Mouse (Mus musculus) heart, embryonic 10.5 days (tissue): ENCODE results near the gene Sox5. TPM values are rescaled to one million over a fixed set of nuclear protein-coding genes. Genes with fewer than 3 reads are reported as not detected.

Source experiments
- DNase-seq: peaks from one replicate; pipeline ENCODE4 v3.0.0-alpha.2; 2017; ENCODE audit warnings: low spot score
- H3K27ac ChIP-seq: fragments of 300-500 bp; sonication (generic); 2 replicates; pipeline ENCODE4 v1.5.1; 2016; ENCODE audit warnings: mild to moderate bottlenecking
- H3K27me3 ChIP-seq: fragments of 300-500 bp; sonication (generic); 2 replicates; pipeline ENCODE4 v1.6.1; 2016; ENCODE audit warnings: mild to moderate bottlenecking; ENCODE audit not compliant: poor library complexity, insufficient read depth, severe bottlenecking
- H3K36me3 ChIP-seq: fragments of 300-500 bp; sonication (generic); 2 replicates; pipeline ENCODE4 v1.6.1; 2016; ENCODE audit warnings: mild to moderate bottlenecking, moderate library complexity
- H3K4me1 ChIP-seq: fragments of 300-500 bp; sonication (generic); 2 replicates; pipeline ENCODE4 v1.6.1; 2016; ENCODE audit warnings: mild to moderate bottlenecking
- H3K4me3 ChIP-seq: fragments of 300-500 bp; sonication (generic); 2 replicates; pipeline ENCODE4 v1.5.1; 2016; ENCODE audit warnings: mild to moderate bottlenecking, moderate library complexity
- H3K9me3 ChIP-seq: fragments of 300-500 bp; sonication (generic); 2 replicates; pipeline ENCODE4 v1.6.1; 2016; ENCODE audit warnings: mild to moderate bottlenecking, moderate library complexity
- WGBS: fragments of 180-500 bp; shearing (Covaris S2); methylation state at CpG from one replicate; pipeline ENCODE4 v1.1.7; 2016; 5-methylcytosine and 5-hydroxymethylcytosine counted together
- polyA plus RNA-seq: library from polyadenylated mRNA; unstranded; fragments of >200 nt; fragmentation: Nextera tagmentation; extraction: Ambion mirVana; gene quantifications from 2 replicates; pipeline ENCODE4 v1.2.1, GENCODE M21; 2016

The Sox5 gene
- polyA plus RNA-seq, 1 experiment from 2014 or later = 17.1 TPM

DNA sequence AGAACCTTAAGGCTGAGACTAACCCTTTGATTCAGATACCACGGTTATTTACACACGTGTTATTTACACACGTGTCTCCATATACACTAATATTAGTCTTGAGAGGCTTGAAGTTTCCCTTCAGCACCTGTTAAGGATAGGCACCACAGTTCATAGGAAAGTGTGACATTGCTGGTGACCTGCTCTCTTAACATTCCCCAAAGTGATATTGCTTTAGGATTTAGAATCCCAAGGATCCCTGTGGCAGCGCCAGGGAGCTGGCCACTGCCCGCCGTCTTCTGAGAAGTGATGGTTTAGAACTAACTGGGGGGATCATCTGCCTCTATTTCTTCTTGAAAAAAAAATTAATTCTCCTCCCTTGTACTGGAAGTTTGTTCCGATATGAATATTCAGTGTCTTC lies 741.4 kb downstream of the Sox5 start:
- WGBS = 88% methylated on average over 7 of the region's 7 CpGs
- H3K4me1 ChIP-seq = peaks cover 7% of the 10 kb centered on the region; the same call in 1 of the 2 replicates

DNA sequence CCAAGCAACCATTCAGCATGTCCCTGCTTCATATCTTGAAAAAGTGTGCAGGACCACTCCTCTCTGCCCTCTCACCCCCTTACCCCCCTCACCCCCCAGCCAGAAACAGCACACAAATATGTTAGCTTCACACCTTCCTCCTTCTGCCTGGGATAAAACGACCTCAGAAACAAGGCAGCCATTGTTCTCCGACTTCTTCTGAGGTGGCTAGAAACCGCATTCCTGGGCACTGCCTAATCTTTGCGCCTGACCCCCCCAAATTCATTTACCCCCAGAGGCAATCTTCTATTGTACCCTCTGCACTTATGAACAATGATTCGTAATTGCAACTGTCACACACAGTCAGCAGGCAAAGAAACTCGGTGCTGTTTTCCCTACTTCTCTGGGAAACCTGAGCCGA lies 742.6 kb downstream of the Sox5 start:
- Histone ChIP-seq H3K36me3 (no peaks in the 10 kb centered on the region), H3K27me3 (no peaks in the 10 kb centered on the region), H3K9me3 (no peaks in the 10 kb centered on the region), H3K4me3 (no peak overlapping the region), H3K27ac (no peak overlapping the region), H3K4me1 (peaks cover 7% of the 10 kb centered on the region; the same call in 1 of the 2 replicates)
- 61% methylated on average over 7 of the region's 7 CpGs for WGBS
- DNase-seq = no peak

More for the DNA sequence above, 741.4 kb downstream of the Sox5 start:
- no peaks in the 10 kb centered on the region for H3K36me3 ChIP-seq
- H3K9me3 ChIP-seq = no peaks in the 10 kb centered on the region
- H3K27me3 ChIP-seq = no peaks in the 10 kb centered on the region
- H3K27ac ChIP-seq = no peak overlapping the region
- no peak for DNase-seq
- no peak overlapping the region for H3K4me3 ChIP-seq

DNA sequence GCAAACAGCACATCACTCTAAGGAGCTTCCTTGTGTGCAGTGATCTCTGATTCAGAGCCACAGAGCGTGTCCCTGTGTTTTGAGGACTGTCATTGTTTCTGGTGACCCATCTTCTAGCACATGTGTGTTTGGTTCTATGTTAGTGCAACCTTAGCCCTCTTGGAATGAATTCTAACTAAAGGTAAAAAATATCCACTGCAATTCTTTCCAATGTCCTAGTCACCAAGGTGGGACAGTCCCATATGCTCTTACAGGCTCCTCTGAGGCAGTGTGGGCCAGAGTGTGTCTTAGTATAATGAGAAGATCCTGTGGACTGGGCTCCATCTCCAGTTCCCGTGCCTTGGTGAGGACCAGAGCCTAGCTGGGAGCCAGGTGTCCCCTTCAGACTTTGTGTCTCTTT lies 748.6 kb downstream of the Sox5 start:
- H3K9me3 ChIP-seq = no peaks in the 10 kb centered on the region
- no peaks in the 10 kb centered on the region for H3K36me3 ChIP-seq
- no peak overlapping the region for H3K27ac ChIP-seq
- no peaks in the 10 kb centered on the region for H3K27me3 ChIP-seq
- no peak for DNase-seq
- 80% methylated on average over 2 of the region's 2 CpGs for WGBS
- no peak overlapping the region for H3K4me3 ChIP-seq
- H3K4me1 ChIP-seq = no peaks in the 10 kb centered on the region

DNA sequence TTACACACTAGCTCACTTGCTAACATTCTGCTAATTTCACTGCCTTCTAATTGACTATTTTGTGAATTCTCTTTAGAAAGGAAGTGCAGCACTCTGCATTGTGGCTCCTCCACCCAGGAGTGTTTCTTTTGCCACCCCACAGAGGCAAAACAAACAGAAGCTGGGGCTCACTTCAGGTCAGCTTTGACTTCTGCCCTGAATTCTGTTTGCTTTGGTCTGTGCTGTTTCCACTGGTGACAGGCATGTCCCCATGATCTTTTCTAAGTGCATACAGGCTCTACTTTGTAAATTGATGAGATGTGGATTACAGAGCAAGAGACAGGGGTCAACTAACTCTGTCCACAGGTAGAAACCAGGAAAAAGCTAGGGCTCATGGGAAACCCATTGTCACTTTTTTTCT lies 764.8 kb downstream of the Sox5 start:
- H3K4me1 ChIP-seq = no peaks in the 10 kb centered on the region
- H3K36me3 ChIP-seq = no peaks in the 10 kb centered on the region
- H3K4me3 ChIP-seq = no peak overlapping the region
- no peak for DNase-seq
- no peak overlapping the region for H3K27ac ChIP-seq
- no peaks in the 10 kb centered on the region for H3K9me3 ChIP-seq
- H3K27me3 ChIP-seq = no peaks in the 10 kb centered on the region

DNA sequence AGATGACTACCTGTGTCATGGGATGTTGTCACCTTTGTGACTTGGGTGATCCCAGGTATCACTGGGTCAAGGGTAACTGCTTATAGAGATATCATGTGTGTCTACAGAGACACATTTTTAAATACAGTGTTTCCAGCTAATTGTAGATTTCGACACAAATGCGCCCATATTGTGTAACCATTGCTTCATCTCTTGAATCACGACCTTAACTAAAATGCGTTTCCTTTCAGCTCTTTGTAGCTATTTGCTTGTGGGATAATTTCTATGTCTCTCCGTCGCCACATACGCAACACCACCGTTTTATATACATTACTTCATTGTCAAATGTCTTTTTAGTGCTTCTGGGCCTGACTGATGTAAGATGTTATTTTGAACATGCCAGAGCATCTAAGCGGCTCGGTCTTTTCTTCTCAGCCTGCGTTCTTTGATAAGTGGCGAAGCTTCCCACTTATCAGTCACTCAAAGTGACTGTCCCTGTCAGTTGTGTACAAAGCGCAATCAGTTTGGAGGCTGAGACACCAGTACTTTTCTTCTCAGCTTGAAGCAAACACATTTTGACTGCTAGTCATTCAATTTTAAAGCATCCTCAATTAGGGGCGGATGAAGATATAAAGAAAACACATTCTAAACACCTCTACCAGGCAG lies 769.8 kb downstream of the Sox5 start:
- Histone ChIP-seq H3K9me3 (no peaks in the 10 kb centered on the region), H3K27me3 (no peaks in the 10 kb centered on the region), H3K4me1 (no peaks in the 10 kb centered on the region), H3K27ac (no peak overlapping the region), H3K36me3 (no peaks in the 10 kb centered on the region), H3K4me3 (no peak overlapping the region)
- 63% methylated on average over 14 of the region's 14 CpGs for WGBS
- DNase-seq = no peak

DNA sequence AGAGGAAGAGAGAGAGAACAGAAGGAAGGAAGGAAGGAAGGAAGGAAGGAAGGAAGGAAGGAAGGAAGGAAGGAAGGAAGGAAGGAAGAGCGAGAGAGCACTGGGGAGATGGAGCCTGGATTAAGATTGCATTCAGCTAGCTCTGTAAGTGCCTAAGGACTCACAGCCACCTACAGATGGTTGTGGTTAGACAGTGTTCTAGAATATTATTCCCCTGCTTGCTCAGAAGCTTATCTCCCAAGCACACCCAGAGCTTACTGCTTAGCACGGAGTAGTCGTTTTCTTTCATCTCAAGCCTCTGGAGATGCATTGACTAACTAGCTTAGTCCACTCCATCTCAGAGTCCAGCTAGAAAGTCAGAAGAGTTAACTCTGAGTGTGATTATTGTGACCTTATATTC lies 770.8 kb downstream of the Sox5 start:
- Histone ChIP-seq H3K36me3 (no peaks in the 10 kb centered on the region), H3K9me3 (no peaks in the 10 kb centered on the region), H3K4me1 (no peaks in the 10 kb centered on the region), H3K4me3 (no peak overlapping the region), H3K27ac (no peak overlapping the region), H3K27me3 (no peaks in the 10 kb centered on the region)
- DNase-seq = no peak
- WGBS = 63% methylated on average over 3 of the region's 3 CpGs

DNA sequence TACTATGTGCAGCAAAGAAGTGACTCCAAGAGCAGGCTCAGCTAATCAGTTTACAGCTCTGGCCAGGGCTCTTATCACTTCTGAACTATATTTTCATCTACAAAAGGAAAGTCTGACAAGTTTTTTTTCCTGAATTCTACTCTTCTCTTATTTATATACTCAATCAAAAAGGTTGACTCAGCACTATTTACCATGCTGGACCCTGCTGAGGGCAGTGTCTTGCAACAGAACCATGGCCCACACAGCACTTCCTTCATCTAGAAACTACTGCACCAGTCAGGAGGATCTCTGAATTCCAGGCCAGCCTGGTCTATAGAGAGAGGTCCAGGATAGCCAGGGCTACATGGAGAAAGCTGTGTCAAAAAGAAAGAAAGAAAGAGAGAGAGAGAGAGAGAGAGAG lies 771.5 kb downstream of the Sox5 start:
- no peak for DNase-seq
- Histone ChIP-seq H3K36me3 (no peaks in the 10 kb centered on the region), H3K4me3 (no peak overlapping the region), H3K9me3 (no peaks in the 10 kb centered on the region), H3K4me1 (no peaks in the 10 kb centered on the region), H3K27ac (no peak overlapping the region), H3K27me3 (no peaks in the 10 kb centered on the region)

DNA sequence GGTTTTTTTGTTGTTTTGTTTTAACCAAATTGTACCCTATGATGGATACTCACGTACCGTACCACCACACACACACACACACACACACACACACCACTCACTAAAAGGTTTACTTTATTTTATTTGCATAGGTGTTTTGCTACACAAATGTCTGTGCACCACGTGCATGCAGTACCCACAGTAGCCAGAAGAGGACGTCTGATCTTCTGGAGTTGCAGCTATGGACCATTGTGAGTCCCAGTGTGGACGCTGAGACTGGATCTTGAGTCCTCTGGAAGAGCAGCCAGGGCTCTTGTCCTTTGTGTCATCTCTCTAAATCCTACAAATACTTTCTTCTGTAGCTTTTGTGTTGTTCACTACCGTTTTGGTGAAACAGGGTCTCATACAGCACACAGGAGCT lies 776.6 kb downstream of the Sox5 start:
- Histone ChIP-seq H3K4me1 (no peaks in the 10 kb centered on the region), H3K27ac (no peak overlapping the region), H3K36me3 (no peaks in the 10 kb centered on the region), H3K9me3 (no peaks in the 10 kb centered on the region), H3K27me3 (no peaks in the 10 kb centered on the region), H3K4me3 (no peak overlapping the region)
- 89% methylated on average over 6 of the region's 6 CpGs for WGBS
- DNase-seq = no peak

DNA sequence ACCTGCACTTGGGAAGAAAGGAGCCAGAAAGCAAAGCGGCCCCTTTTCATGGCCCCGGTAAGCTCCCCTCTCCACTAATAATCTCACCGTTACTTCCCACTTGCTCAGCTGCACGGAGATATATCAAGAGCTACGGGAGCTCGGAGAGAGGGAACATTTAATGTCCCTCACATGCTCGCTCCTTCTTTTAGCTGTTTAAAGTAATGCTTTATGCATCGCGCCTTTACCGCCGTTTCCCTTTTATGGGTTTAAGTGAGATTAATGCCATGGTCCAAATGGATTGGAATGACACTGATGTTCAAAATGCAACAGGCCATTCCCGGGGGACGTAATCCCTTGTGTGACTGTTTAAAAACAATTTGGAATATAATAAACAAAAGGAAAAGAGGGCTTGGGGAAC lies 783.6 kb downstream of the Sox5 start:
- H3K9me3 ChIP-seq = no peaks in the 10 kb centered on the region
- DNase-seq = no peak
- H3K36me3 ChIP-seq = no peaks in the 10 kb centered on the region
- H3K4me3 ChIP-seq = no peak overlapping the region
- 83% methylated on average over 13 of the region's 13 CpGs for WGBS
- no peaks in the 10 kb centered on the region for H3K27me3 ChIP-seq
- H3K4me1 ChIP-seq = peaks cover 5% of the 10 kb centered on the region; the same call in 1 of the 2 replicates
- H3K27ac ChIP-seq = no peak overlapping the region

DNA sequence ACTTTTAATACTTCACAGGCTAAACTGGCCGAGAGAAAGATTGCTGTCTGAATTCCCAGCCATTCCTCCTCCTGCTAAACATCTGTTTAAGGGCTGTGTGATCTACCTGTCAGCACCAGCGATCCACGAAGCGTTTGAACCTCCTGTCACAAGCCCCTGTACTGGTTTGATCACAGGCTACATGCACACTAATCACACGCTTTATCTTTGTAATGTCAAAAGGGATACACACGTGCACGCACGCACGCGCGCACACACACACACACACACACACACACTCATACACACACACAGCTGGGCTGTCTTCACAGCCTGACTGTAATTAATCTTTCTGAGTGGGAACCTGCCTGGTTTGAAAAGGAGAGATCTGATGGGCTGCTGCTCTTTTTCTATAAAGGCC lies 784.2 kb downstream of the Sox5 start:
- no peaks in the 10 kb centered on the region for H3K9me3 ChIP-seq
- WGBS = 65% methylated on average over 11 of the region's 11 CpGs
- H3K4me1 ChIP-seq = peaks cover 5% of the 10 kb centered on the region; the same call in 1 of the 2 replicates
- no peak for DNase-seq
- H3K4me3 ChIP-seq = no peak overlapping the region
- H3K36me3 ChIP-seq = no peaks in the 10 kb centered on the region
- H3K27ac ChIP-seq = no peak overlapping the region
- no peaks in the 10 kb centered on the region for H3K27me3 ChIP-seq

DNA sequence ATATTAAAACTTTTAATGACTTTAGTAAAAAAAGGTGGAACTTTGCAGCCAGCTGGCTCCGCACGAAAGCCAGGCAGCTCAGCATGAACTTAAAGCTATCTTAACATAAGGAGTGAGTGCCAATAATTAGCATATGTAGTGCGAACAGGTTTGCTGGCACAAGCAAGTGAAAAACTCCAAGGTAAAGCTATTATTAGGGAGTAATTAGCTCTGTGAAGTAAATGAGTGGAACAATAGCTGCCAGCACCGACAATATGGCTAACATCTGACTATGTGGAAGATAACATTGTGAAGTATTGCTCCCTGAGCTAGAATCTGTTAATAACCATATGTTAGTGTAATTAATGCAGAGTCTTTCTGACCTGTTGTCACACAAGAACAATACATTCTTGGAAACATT lies 786.7 kb downstream of the Sox5 start:
- Histone ChIP-seq H3K27me3 (no peaks in the 10 kb centered on the region), H3K27ac (no peak overlapping the region), H3K36me3 (no peaks in the 10 kb centered on the region), H3K4me1 (peaks cover 5% of the 10 kb centered on the region; the same call in 1 of the 2 replicates), H3K4me3 (no peak overlapping the region), H3K9me3 (no peaks in the 10 kb centered on the region)
- WGBS = 60% methylated on average over 4 of the region's 4 CpGs
- DNase-seq = no peak

DNA sequence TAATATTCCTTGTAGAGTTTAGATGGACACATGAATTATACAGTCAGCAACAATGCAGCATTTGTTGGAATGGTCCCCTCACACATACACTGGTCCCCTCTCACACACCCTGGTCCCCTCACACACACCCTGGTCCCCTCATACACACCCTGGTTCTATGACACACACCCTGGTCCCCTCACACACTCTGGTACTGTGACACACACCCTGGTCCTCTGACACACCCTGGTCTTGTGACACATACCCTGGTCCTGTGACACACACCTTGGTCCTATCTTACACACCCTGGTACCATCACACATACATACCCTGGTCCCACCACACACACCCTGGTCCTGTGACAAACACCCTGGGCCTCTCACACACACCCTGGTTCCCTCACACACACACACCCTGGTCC lies 794.2 kb downstream of the Sox5 start:
- H3K4me3 ChIP-seq = no peak overlapping the region
- no peaks in the 10 kb centered on the region for H3K4me1 ChIP-seq
- H3K27ac ChIP-seq = no peak overlapping the region
- H3K36me3 ChIP-seq = no peaks in the 10 kb centered on the region
- no peak for DNase-seq
- H3K9me3 ChIP-seq = no peaks in the 10 kb centered on the region
- H3K27me3 ChIP-seq = no peaks in the 10 kb centered on the region

DNA sequence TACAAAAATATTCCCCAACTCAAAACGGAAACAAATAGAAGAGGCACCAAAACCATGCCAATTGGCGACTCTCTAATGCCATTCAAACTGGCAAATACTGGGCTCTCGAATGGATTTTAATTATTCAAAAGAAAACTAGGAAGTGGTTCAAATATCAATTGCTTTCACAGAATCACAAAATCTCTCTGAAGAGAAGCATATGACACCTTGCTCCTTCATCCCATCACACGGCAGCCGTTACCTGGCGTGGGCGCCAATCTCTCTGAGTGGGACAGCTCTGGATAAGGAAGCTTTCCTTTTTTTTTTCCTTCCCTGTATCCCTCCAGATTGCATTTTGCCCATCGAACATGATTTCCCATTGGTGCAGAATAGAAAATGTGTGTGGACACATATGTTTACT lies 801.6 kb downstream of the Sox5 start:
- WGBS = 89% methylated on average over 8 of the region's 8 CpGs
- Histone ChIP-seq H3K27me3 (no peaks in the 10 kb centered on the region), H3K9me3 (no peaks in the 10 kb centered on the region), H3K36me3 (no peaks in the 10 kb centered on the region), H3K27ac (no peak overlapping the region), H3K4me1 (no peaks in the 10 kb centered on the region), H3K4me3 (no peak overlapping the region)
- no peak for DNase-seq

DNA sequence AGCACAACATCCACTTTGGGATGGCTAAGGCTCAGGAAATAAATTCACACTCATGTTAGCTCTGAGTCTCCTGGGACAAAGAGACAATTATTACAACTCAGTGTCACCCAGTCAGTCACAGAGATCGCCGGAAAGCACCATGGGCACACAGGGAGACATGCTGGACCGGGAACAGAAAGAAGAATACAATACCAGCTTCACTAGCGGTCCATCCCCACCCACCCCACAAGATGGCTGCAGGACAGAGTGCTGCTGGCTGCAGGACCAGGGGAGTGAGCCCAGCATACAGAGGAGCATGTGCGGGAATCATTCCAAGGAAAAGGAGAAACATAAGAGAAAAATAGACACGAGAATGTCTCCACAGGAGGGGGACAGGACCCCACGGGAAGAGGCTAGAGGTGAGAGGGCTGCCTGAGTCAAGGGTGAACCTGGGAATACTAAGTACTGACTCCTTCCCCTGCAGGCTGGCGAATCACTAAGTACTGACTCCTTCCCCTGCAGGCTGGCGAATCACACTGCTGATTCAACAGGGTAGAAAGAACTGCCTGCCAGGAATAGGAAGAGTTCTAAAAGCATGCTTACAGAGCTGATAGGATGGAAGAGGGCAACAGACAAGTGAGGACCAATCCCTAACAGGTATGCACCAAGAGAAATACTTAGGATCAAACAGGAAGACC lies 813.9 kb downstream of the Sox5 start:
- no peaks in the 10 kb centered on the region for H3K4me1 ChIP-seq
- DNase-seq = no peak
- H3K27me3 ChIP-seq = no peaks in the 10 kb centered on the region
- no peaks in the 10 kb centered on the region for H3K36me3 ChIP-seq
- WGBS = 75% methylated on average over 9 of the region's 9 CpGs
- H3K9me3 ChIP-seq = no peaks in the 10 kb centered on the region
- H3K27ac ChIP-seq = no peak overlapping the region
- H3K4me3 ChIP-seq = no peak overlapping the region
